Mouse (Mus musculus) cortical plate, adult 2 months (tissue): ENCODE results near the gene Sec22a.

Experiments
- CTCF ChIP-seq: fragments of 200-500 bp; IDR thresholded peaks from 2 replicates; pipeline ENCODE4 v1.5.1; 2011; ENCODE audit warnings: mild to moderate bottlenecking, control low read depth, low read length; ENCODE audit not compliant: insufficient read depth; ENCODE audit errors: extremely low read depth
- POLR2A ChIP-seq: fragments of 200-500 bp; IDR thresholded peaks from 2 replicates; pipeline ENCODE4 v1.6.1; 2011; ENCODE audit warnings: mild to moderate bottlenecking, low read length, control low read depth; ENCODE audit not compliant: insufficient read depth; ENCODE audit errors: extremely low read depth

- no peak for TF ChIP-seq POLR2A
- TF ChIP-seq CTCF = no peak
Measured at GRCm38 (mm10) chr16:35304416-35304815, 59.3 kb downstream of the Sec22a start.
